In genomic region chr11:54321802-54322532, GRCm38 (mm10) we compare ENCODE assay signal across 39 mouse cellular contexts. TPM values are rescaled to one million over a fixed set of nuclear protein-coding genes. Genes with fewer than 3 reads are reported as not detected.
DNase-seq lines count a peak whose midpoint lies in the region; ATAC-seq and TF ChIP-seq lines count a peak whose summit lies in the region.
"Had no signal": no experiment of that assay in that cellular context is flagged by ENCODE, and none has a peak within 500 bp of the region (broad histone marks: within the 10 kb centered on the region; RNA-seq: fewer than 3 reads in every experiment).

No protein-coding gene starts in this region.

- no peak overlapping the region for H3K4me3 ChIP-seq in layer of hippocampus, adult 2 months
- no peak overlapping the region for H3K4me3 ChIP-seq in midbrain, embryonic 13.5 days (replicated peaks)
- H3K4me3 ChIP-seq: embryonic facial prominence, embryonic 10.5 days; embryonic facial prominence, embryonic 15.5 days; forebrain, embryonic 12.5 days; hindbrain, embryonic 13.5 days; limb, embryonic 12.5 days; lung, embryonic 15.5 days; midbrain, embryonic 15.5 days had no signal

- H3K4me1 ChIP-seq in midbrain, embryonic 13.5 days (replicated peaks), result no peaks in the 10 kb centered on the region
- H3K4me1 ChIP-seq: embryonic facial prominence, embryonic 10.5 days; embryonic facial prominence, embryonic 15.5 days; forebrain, embryonic 12.5 days; limb, embryonic 12.5 days; lung, embryonic 15.5 days; midbrain, embryonic 15.5 days had no signal

- peaks cover 58% of the 10 kb centered on the region for H3K36me3 ChIP-seq in midbrain, embryonic 13.5 days
- H3K36me3 ChIP-seq: embryonic facial prominence, embryonic 15.5 days; limb, embryonic 12.5 days; lung, embryonic 15.5 days had no signal

- no peak for DNase-seq in layer of hippocampus, adult 2 months (ENCODE audit: low spot score in 2 of 2)
- DNase-seq in layer of hippocampus, postnatal 36 days, result no peak
- peak; percentile 51 for DNase-seq in lung, postnatal 25 days (ENCODE audit: low spot score)
- no peak for DNase-seq in lung, postnatal 14 days
- DNase-seq in cerebellum, adult 18-20 months, result no peak
- DNase-seq: adrenal gland, adult 2 months; adrenal gland, postnatal 36 days; cerebellum, adult 2 months; cerebellum, postnatal 14 days; forebrain, postnatal 0 days; gastrocnemius, postnatal 10 days; heart, postnatal 4 days; kidney, adult 8-10 months; kidney, postnatal 4 days; right cerebral cortex, adult 18-20 months; spleen, adult 18-20 months; thymus, adult 2 months; thymus, postnatal 36 days had no signal

- ATAC-seq in megakaryocyte, adult 5-6 weeks (ENCODE audit: poor library complexity, severe bottlenecking), result peak; percentile 85
- ATAC-seq in midbrain, embryonic 13.5 days, result no peak
- ATAC-seq: activated CD4-positive, CD25-positive, alpha-beta regulatory T cell, adult 4 months; forebrain, postnatal 0 days; intestine, embryonic 16.5 days; midbrain, embryonic 15.5 days had no signal

- no peak overlapping the region for H3K9ac ChIP-seq in midbrain, embryonic 13.5 days (replicated peaks)
- H3K9ac ChIP-seq: embryonic facial prominence, embryonic 15.5 days; forebrain, embryonic 12.5 days; forebrain, postnatal 0 days; hindbrain, embryonic 13.5 days; limb, embryonic 12.5 days; liver, embryonic 14.5 days; lung, embryonic 15.5 days; midbrain, embryonic 15.5 days had no signal

- WGBS in midbrain, embryonic 13.5 days, result 87% methylated on average over 5 of the region's 5 CpGs

- H3K4me2 ChIP-seq in midbrain, embryonic 13.5 days (replicated peaks), result no peak overlapping the region
- H3K4me2 ChIP-seq: embryonic facial prominence, embryonic 15.5 days; forebrain, embryonic 12.5 days; heart, embryonic 11.5 days; hindbrain, embryonic 13.5 days; limb, embryonic 12.5 days; lung, embryonic 15.5 days; midbrain, embryonic 15.5 days had no signal

- TF ChIP-seq CTCF in layer of hippocampus, adult 2 months (conservative IDR thresholded peaks at IDR 0.05), result no peak

- H3K9me3 ChIP-seq in midbrain, embryonic 13.5 days, result no peaks in the 10 kb centered on the region
- H3K9me3 ChIP-seq: embryonic facial prominence, embryonic 10.5 days; embryonic facial prominence, embryonic 15.5 days; forebrain, embryonic 12.5 days; hindbrain, embryonic 13.5 days; limb, embryonic 12.5 days; lung, embryonic 15.5 days; midbrain, embryonic 15.5 days had no signal

- H3K27ac ChIP-seq in layer of hippocampus, adult 2 months, result peak overlapping the region; percentile 36; the same call in 1 of the 2 replicates
- no peak overlapping the region for H3K27ac ChIP-seq in midbrain, embryonic 13.5 days
- H3K27ac ChIP-seq: embryonic facial prominence, embryonic 10.5 days; embryonic facial prominence, embryonic 15.5 days; forebrain, embryonic 12.5 days; hindbrain, embryonic 13.5 days; kidney, postnatal 0 days; limb, embryonic 12.5 days; liver, embryonic 14.5 days; lung, embryonic 15.5 days; midbrain, embryonic 15.5 days; stomach, postnatal 0 days had no signal

- H3K27me3 ChIP-seq in midbrain, embryonic 13.5 days, result no peaks in the 10 kb centered on the region
- H3K27me3 ChIP-seq: embryonic facial prominence, embryonic 15.5 days; forebrain, embryonic 12.5 days; hindbrain, embryonic 13.5 days; limb, embryonic 12.5 days; lung, embryonic 15.5 days; midbrain, embryonic 15.5 days had no signal

RNA-seq across cellular contexts. Expression of gene Acsl6, which starts 18.4 kb away (rescaled TPM):
- total RNA-seq in layer of hippocampus, adult 2 months (2021), result 100 to 1,000 TPM; 188 to 202 TPM
- total RNA-seq in layer of hippocampus, postnatal 36 days (2021), result 100 to 1,000 TPM; 181 to 196 TPM
- total RNA-seq in megakaryocyte, adult 5-6 weeks (2015), result 0.31 and 1.3 TPM in 2 replicates
- total RNA-seq in megakaryocyte, adult 5-6 weeks (2017), result 0.73 TPM in 1 of 2 replicates, not detected in the other
- polyA plus RNA-seq in midbrain, embryonic 13.5 days (2015; fragmentation: Nextera tagmentation; extraction: Ambion mirVana), result 35.1 and 36.1 TPM in 2 replicates
- polyA plus RNA-seq: activated CD4-positive, CD25-positive, alpha-beta regulatory T cell, adult 4 months had no signal

RNA-seq across cellular contexts. Expression of gene Meikin, which starts 48.5 kb away (rescaled TPM):
- not detected for total RNA-seq in layer of hippocampus, adult 2 months (2021)
- total RNA-seq in layer of hippocampus, postnatal 36 days (2021), result not detected
- total RNA-seq in megakaryocyte, adult 5-6 weeks (2015), result not detected in 2 replicates
- total RNA-seq in megakaryocyte, adult 5-6 weeks (2017), result not detected in 2 replicates
- polyA plus RNA-seq in midbrain, embryonic 13.5 days (2015; fragmentation: Nextera tagmentation; extraction: Ambion mirVana), result not detected in 2 replicates
- total RNA-seq: adrenal gland, adult 2 months; adrenal gland, postnatal 36 days; forebrain, postnatal 0 days; gastrocnemius, postnatal 10 days; heart, adult 18-20 months; heart, postnatal 4 days; left cerebral cortex, postnatal 14 days; neutrophil, adult 5-6 weeks had no signal
- polyA plus RNA-seq: activated CD4-positive, CD25-positive, alpha-beta regulatory T cell, adult 4 months; adrenal gland, adult 2 months; brain, embryonic 14.5 days; cerebellum, adult 2 months; embryonic facial prominence, embryonic 10.5 days; embryonic facial prominence, embryonic 15.5 days; forebrain, embryonic 12.5 days; forebrain, postnatal 0 days; heart, embryonic 11.5 days; heart, embryonic 16.5 days; hindbrain, embryonic 13.5 days; intestine, embryonic 16.5 days; kidney, postnatal 0 days; limb, embryonic 12.5 days; liver, embryonic 14.5 days; lung, embryonic 15.5 days; midbrain, embryonic 15.5 days; neural tube, embryonic 11.5 days; thymus, adult 2 months had no signal

RNA-seq across cellular contexts. Expression of gene Il3, which starts 54.9 kb away (rescaled TPM):
- not detected for total RNA-seq in layer of hippocampus, adult 2 months (2021)
- not detected for total RNA-seq in layer of hippocampus, postnatal 36 days (2021)
- not detected in 2 replicates for total RNA-seq in megakaryocyte, adult 5-6 weeks (2015)
- not detected in 2 replicates for total RNA-seq in megakaryocyte, adult 5-6 weeks (2017)
- not detected in 2 replicates for polyA plus RNA-seq in midbrain, embryonic 13.5 days (2015; fragmentation: Nextera tagmentation; extraction: Ambion mirVana)
- total RNA-seq: adrenal gland, adult 2 months; adrenal gland, postnatal 36 days; forebrain, postnatal 0 days; gastrocnemius, postnatal 10 days; heart, adult 18-20 months; heart, postnatal 4 days; left cerebral cortex, postnatal 14 days; neutrophil, adult 5-6 weeks had no signal
- polyA plus RNA-seq: activated CD4-positive, CD25-positive, alpha-beta regulatory T cell, adult 4 months; adrenal gland, adult 2 months; brain, embryonic 14.5 days; cerebellum, adult 2 months; embryonic facial prominence, embryonic 10.5 days; embryonic facial prominence, embryonic 15.5 days; forebrain, embryonic 12.5 days; forebrain, postnatal 0 days; heart, embryonic 11.5 days; heart, embryonic 16.5 days; hindbrain, embryonic 13.5 days; intestine, embryonic 16.5 days; kidney, postnatal 0 days; limb, embryonic 12.5 days; liver, embryonic 14.5 days; lung, embryonic 15.5 days; midbrain, embryonic 15.5 days; neural tube, embryonic 11.5 days; stomach, postnatal 0 days; thymus, adult 2 months had no signal

Comparison
In these comparisons a context has a peak if more than half of its experiments do, and no peak if none do; other contexts are left out.
1. RNA of gene Acsl6, which starts 18.4 kb away (total RNA-seq): 188 to 202 TPM in layer of hippocampus, adult 2 months and 181 to 196 TPM in layer of hippocampus, postnatal 36 days; 0.31 to 1.3 TPM in megakaryocyte, adult 5-6 weeks; every median in the first group is over 10 times any median in the second.